Mouse (Mus musculus): ENCODE results near the gene Golga5.

The Golga5 gene

GRCm38 (mm10) chr12:102516151-102516550 lies 47.2 kb downstream of the Golga5 start:
- no peak for DNase-seq

- no peak for DNase-seq
These were observed 48.7 kb downstream of the Golga5 start for GRCm38 (mm10) chr12:102517647-102518046.

GRCm38 (mm10) chr12:102519929-102520720 lies 51.2 kb downstream of the Golga5 start:
- no peak for DNase-seq

DNA sequence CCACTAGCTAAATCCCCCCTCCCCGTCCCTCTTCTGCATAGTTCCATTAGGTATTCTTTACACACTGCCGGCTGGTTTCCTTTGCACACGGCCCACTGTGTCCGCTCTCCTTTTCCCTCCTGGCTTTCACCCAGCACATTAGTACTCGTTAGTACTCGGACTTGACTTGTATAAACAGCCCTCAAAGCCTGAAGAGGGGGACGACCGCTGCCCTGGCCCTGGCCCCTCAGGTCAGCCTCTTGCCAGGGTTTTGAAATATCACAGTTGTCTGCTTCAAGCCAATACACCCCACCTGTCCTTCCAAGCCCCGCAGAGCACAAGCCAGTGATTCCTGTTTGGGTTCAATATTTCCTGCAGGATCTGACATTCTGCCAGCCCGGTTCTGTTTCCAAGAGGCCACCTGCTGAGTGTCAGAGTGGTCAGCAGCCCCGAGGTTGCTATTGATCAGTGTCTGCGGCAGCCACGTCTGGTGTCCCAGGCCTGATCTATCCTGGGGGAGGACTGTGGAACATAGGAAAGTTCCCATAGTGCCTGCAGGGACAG lies 52.9 kb downstream of the Golga5 start:
- no peak for DNase-seq

GRCm38 (mm10) chr12:102524216-102524615 lies 55.3 kb downstream of the Golga5 start:
- no peak for DNase-seq

- DNase-seq, result peak; percentile 6
These were observed 55.8 kb downstream of the Golga5 start for GRCm38 (mm10) chr12:102524760-102525159.

GRCm38 (mm10) chr12:102527989-102528388 lies 59.1 kb downstream of the Golga5 start:
- DNase-seq, result no peak

- DNase-seq, result no peak
These were observed 66.9 kb downstream of the Golga5 start for GRCm38 (mm10) chr12:102535796-102536195.

DNA sequence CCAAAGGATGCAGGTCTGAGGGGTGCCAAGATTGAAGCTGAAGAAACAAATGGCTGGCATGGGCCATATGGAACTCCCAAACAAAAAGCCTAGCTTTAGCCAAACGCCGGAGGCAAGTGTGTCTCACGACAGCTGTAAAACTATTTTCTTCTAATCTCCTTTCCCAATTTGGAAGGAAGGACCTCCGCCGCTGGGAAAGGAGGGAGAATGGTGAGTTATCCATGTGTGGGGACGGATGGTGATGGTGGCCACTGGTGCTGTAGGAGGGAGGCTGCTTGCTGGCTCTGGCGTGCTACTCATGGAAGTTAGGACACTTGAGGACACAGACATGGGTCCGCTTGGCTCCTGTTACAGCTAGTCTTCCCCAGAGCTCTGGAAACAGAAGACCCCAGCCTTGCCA lies 71.3 kb downstream of the Golga5 start:
- no peak for DNase-seq

DNA sequence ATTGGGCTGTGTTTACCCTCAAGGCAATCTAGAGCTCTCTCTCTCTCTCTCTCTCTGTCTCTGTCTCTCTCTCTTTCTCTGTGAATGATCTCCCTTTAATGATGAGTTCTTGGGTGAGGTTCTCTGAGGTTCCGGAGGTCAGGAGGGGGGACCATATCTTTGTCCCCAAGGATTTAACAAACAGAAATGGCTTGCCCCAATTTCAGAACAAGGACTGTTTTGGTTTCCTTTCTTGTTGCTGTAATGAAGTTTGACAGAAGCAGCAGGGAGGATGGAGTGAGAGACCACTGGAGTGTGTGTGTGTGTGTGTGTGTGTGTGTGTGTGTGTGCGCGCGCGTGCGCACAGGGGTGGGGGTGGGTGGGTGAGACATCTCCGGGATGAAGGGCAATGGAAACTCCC lies 72.2 kb downstream of the Golga5 start:
- no peak for DNase-seq

GRCm38 (mm10) chr12:102545122-102545521 lies 76.2 kb downstream of the Golga5 start:
- DNase-seq, result no peak
